Mouse (Mus musculus) ES-E14 (cell line): Measurements from ENCODE around the gene Prlr.

ENCODE experiments used
- HCFC1 ChIP-seq: IDR thresholded peaks from 2 replicates; pipeline ENCODE4 v1.6.1; 2012; ENCODE audit warnings: low read length, inconsistent platforms, borderline replicate concordance; ENCODE audit not compliant: insufficient read depth
- MAFK ChIP-seq: IDR thresholded peaks from 2 replicates; pipeline ENCODE4 v1.6.1; 2014; ENCODE audit warnings: mild to moderate bottlenecking, low read depth, low read length, inconsistent platforms; ENCODE audit not compliant: insufficient read depth
- ZC3H11A ChIP-seq: IDR thresholded peaks from 2 replicates; pipeline ENCODE4 v1.6.1; 2012; ENCODE audit warnings: low read depth, mild to moderate bottlenecking, inconsistent platforms, low read length, borderline replicate concordance

- TF ChIP-seq MAFK = no peak
- no peak for TF ChIP-seq ZC3H11A
- no peak for TF ChIP-seq HCFC1
Measured at GRCm38 (mm10) chr15:10236812-10237211, 59.8 kb downstream of the Prlr start.
